Mouse (Mus musculus): Measurements from ENCODE around the gene Tcf7.
A peak's percentile ranks its signal among the peaks of the same experiment; 100 is the strongest.

Gene Tcf7

GRCm38 (mm10) chr11:52282774-52283595 lies at the start of gene Tcf7:
Gene Tcf7 (minus strand): TSS chr11:52283014.
- peak; percentile 69 to 85 for DNase-seq (ENCODE audit: low spot score in 2 of 2)

GRCm38 (mm10) chr11:52327313-52327712 lies 44.5 kb upstream of the Tcf7 start:
- DNase-seq (ENCODE audit: low spot score in 2 of 2): no peak

GRCm38 (mm10) chr11:52324442-52325367 lies 41.9 kb upstream of the Tcf7 start:
- no peak for DNase-seq (ENCODE audit: low spot score in 2 of 2)

- DNase-seq (ENCODE audit: low spot score in 2 of 2): no peak
Observed at GRCm38 (mm10) chr11:52321540-52321939, 38.7 kb upstream of the Tcf7 start.

- no peak for DNase-seq (ENCODE audit: low spot score in 2 of 2)
Observed at GRCm38 (mm10) chr11:52320529-52320928, 37.7 kb upstream of the Tcf7 start.

GRCm38 (mm10) chr11:52319664-52320063 lies 36.9 kb upstream of the Tcf7 start:
- DNase-seq (ENCODE audit: low spot score in 2 of 2): no peak

GRCm38 (mm10) chr11:52318445-52318844 lies 35.6 kb upstream of the Tcf7 start:
- peak; percentile 77 to 78 for DNase-seq (ENCODE audit: low spot score in 2 of 2)

- DNase-seq (ENCODE audit: low spot score in 2 of 2): peak; percentile 91 to 97
Observed at GRCm38 (mm10) chr11:52314102-52314793, 31.4 kb upstream of the Tcf7 start.

GRCm38 (mm10) chr11:52310709-52311108 lies 27.9 kb upstream of the Tcf7 start:
- peak; percentile 66 to 68 for DNase-seq (ENCODE audit: low spot score in 2 of 2)

GRCm38 (mm10) chr11:52309487-52309886 lies 26.7 kb upstream of the Tcf7 start:
- peak; percentile 77 to 80 for DNase-seq (ENCODE audit: low spot score in 2 of 2)

- no peak for DNase-seq (ENCODE audit: low spot score in 2 of 2)
Observed at GRCm38 (mm10) chr11:52306431-52306830, 23.6 kb upstream of the Tcf7 start.

- DNase-seq (ENCODE audit: low spot score in 2 of 2): no peak
Observed at GRCm38 (mm10) chr11:52305266-52305665, 22.5 kb upstream of the Tcf7 start.

- DNase-seq (ENCODE audit: low spot score in 2 of 2): no peak
Observed at GRCm38 (mm10) chr11:52302668-52303067, 19.9 kb upstream of the Tcf7 start.

- peak; percentile 79 to 82 for DNase-seq (ENCODE audit: low spot score in 2 of 2)
Observed at GRCm38 (mm10) chr11:52299687-52300086, 16.9 kb upstream of the Tcf7 start.

- no peak for DNase-seq (ENCODE audit: low spot score in 2 of 2)
Observed at GRCm38 (mm10) chr11:52298955-52299354, 16.1 kb upstream of the Tcf7 start.

- peak; percentile 79 to 93 for DNase-seq (ENCODE audit: low spot score in 2 of 2)
Observed at GRCm38 (mm10) chr11:52297352-52297751, 14.5 kb upstream of the Tcf7 start.

- DNase-seq (ENCODE audit: low spot score in 2 of 2): no peak
Observed at GRCm38 (mm10) chr11:52294103-52294502, 11.3 kb upstream of the Tcf7 start.

GRCm38 (mm10) chr11:52292894-52293293 lies 10.1 kb upstream of the Tcf7 start:
- peak in 1 of 2 experiments; percentile 42 for DNase-seq (ENCODE audit: low spot score in 2 of 2)

GRCm38 (mm10) chr11:52292346-52292745 lies 9.5 kb upstream of the Tcf7 start:
- no peak for DNase-seq (ENCODE audit: low spot score in 2 of 2)

- DNase-seq (ENCODE audit: low spot score in 2 of 2): no peak
Observed at GRCm38 (mm10) chr11:52286958-52287305, 4.1 kb upstream of the Tcf7 start.

- no peak for DNase-seq (ENCODE audit: low spot score in 2 of 2)
Observed at GRCm38 (mm10) chr11:52286301-52286957, 3.6 kb upstream of the Tcf7 start.
